Mouse (Mus musculus) kidney, adult 2 months (tissue): ENCODE results near the gene Tcf25. TPM values are rescaled to one million over a fixed set of nuclear protein-coding genes. Genes with fewer than 3 reads are reported as not detected.

ENCODE experiments used
- DNase-seq: peaks from one replicate; pipeline ENCODE4 v3.0.0; 2021
- H3K27ac ChIP-seq: fragments of 200-500 bp; 2 replicates; pipeline ENCODE4 v1.5.1; 2012; ENCODE audit warnings: low read depth, low read length, control low read depth, inconsistent platforms; ENCODE audit not compliant: insufficient read depth
- H3K27me3 ChIP-seq: fragments of 200-500 bp; replicated peaks from 2 replicates; pipeline ENCODE4 v1.6.1; 2012; ENCODE audit warnings: mild to moderate bottlenecking, moderate library complexity, low read length, inconsistent platforms; ENCODE audit not compliant: control insufficient read depth, insufficient read depth
- H3K36me3 ChIP-seq: fragments of 200-500 bp; 2 replicates; pipeline ENCODE4 v1.6.1; 2012; ENCODE audit warnings: mild to moderate bottlenecking, moderate library complexity, low read length, inconsistent platforms; ENCODE audit not compliant: control insufficient read depth, insufficient read depth
- H3K4me1 ChIP-seq: fragments of 200-500 bp; 2 replicates; pipeline ENCODE4 v1.6.1; 2011; ENCODE audit warnings: low read length; ENCODE audit not compliant: control insufficient read depth, insufficient read depth
- H3K4me3 ChIP-seq: fragments of 200-500 bp; 2 replicates; pipeline ENCODE4 v1.5.1; 2011; ENCODE audit warnings: mild to moderate bottlenecking, low read depth, low read length, control low read depth; ENCODE audit not compliant: insufficient read depth
- CTCF ChIP-seq: fragments of 200-500 bp; conservative IDR thresholded peaks from 2 replicates; pipeline ENCODE4 v1.5.1; 2011; ENCODE audit warnings: low read depth, mild to moderate bottlenecking, control low read depth, low read length, moderate library complexity, mixed read lengths; ENCODE audit not compliant: insufficient read depth, insufficient read length
- POLR2A ChIP-seq: fragments of 200-500 bp; IDR thresholded peaks from one replicate; pipeline ENCODE4 v1.6.1; 2011; ENCODE audit warnings: low read depth, low read length, control low read depth
- WGBS: fragments of 180-500 bp; shearing (Covaris S2); methylation state at CpG from one replicate; pipeline ENCODE4 v1.1.7; 2018; 5-methylcytosine and 5-hydroxymethylcytosine counted together
- polyA plus RNA-seq: library from polyadenylated mRNA; depleted of rRNA; stranded (reverse); fragments of >200 nt; gene quantifications from 2 replicates; pipeline ENCODE4 v1.2.3, GENCODE M21; 2012

The Tcf25 gene
- polyA plus RNA-seq, 1 experiment: 164 TPM

DNA sequence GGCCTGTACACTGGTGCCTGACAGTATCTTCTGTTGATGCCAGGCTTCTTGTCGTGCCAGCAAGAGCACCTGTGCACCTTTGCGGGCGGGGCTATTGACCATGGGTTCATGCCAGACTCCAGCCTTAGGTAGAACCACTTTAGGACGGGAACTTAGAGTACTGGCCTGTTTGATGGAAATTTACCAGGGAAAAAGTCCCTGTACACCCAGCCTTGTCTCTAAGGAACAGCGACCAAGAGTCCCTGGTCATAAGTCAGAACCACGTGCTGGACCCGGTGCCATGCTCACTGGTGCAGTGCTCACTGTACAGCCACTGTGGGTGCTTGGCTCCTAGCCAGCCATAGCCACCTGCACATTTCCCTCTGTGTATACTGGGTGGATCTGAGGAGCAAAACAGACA, 15.5 kb downstream of the Tcf25 start:
- H3K4me1 ChIP-seq: no peaks in the 10 kb centered on the region
- H3K36me3 ChIP-seq: peaks cover 2% of the 10 kb centered on the region; the same call in 1 of the 2 replicates
- TF ChIP-seq CTCF: no peak
- TF ChIP-seq POLR2A: no peak
- peak overlapping the region; percentile 37; the same call in 1 of the 2 replicates for H3K27ac ChIP-seq
- H3K4me3 ChIP-seq: no peak overlapping the region
- DNase-seq: peak; percentile 74
- no peaks in the 10 kb centered on the region for H3K27me3 ChIP-seq
- 62% methylated on average over 7 of the region's 7 CpGs for WGBS

DNA sequence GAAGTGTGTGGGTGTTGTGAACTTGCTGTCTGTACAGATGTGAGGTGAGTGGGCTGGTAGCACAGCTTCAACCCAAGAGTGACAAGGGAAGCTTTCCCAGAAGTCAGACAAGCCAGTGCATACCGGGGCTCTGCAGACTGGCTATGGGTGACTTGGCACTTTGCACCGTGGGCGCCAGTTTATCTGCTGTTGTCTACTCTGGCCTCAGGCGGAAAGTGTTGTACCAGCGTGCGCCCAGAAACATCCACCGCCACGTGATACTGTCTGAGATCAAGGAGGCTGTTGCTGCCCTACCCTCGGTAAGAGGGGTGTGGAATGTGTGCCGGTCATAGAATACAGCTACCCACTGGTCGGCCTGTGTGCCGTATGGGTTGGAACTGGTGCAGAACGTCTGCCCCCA, 24.8 kb downstream of the Tcf25 start:
- WGBS: 92% methylated on average over 13 of the region's 13 CpGs
- Histone ChIP-seq H3K27ac (no peak overlapping the region), H3K4me1 (no peaks in the 10 kb centered on the region), H3K27me3 (no peaks in the 10 kb centered on the region), H3K36me3 (peaks cover 2% of the 10 kb centered on the region; the same call in 1 of the 2 replicates), H3K4me3 (no peak overlapping the region)
- TF ChIP-seq POLR2A (no peak), CTCF (no peak)
- DNase-seq: no peak

DNA sequence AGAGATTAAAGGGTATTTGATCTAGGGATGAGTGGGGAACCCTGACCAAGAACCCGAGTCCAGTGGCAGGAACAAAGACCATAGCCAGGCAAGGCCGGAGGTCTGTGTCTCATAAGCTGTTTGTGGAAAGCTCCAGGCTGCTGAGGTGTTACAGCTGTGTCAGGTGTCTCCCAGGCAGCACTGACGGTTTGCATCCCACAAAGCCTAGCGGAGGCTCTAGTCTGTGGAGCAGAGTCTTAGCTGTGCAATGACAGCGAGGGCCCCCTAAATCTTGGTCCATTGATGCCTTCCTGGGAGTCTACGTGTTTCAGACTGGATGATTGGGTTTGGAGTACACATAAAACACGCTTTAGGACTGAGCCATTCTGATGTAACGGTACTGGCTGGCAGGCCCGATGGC, 28.4 kb downstream of the Tcf25 start:
- no peaks in the 10 kb centered on the region for H3K4me1 ChIP-seq
- no peaks in the 10 kb centered on the region for H3K36me3 ChIP-seq
- TF ChIP-seq POLR2A (no peak), CTCF (no peak)
- H3K4me3 ChIP-seq: no peak overlapping the region
- no peak overlapping the region for H3K27ac ChIP-seq
- no peak for DNase-seq
- no peaks in the 10 kb centered on the region for H3K27me3 ChIP-seq
- 89% methylated on average over 9 of the region's 9 CpGs for WGBS

DNA sequence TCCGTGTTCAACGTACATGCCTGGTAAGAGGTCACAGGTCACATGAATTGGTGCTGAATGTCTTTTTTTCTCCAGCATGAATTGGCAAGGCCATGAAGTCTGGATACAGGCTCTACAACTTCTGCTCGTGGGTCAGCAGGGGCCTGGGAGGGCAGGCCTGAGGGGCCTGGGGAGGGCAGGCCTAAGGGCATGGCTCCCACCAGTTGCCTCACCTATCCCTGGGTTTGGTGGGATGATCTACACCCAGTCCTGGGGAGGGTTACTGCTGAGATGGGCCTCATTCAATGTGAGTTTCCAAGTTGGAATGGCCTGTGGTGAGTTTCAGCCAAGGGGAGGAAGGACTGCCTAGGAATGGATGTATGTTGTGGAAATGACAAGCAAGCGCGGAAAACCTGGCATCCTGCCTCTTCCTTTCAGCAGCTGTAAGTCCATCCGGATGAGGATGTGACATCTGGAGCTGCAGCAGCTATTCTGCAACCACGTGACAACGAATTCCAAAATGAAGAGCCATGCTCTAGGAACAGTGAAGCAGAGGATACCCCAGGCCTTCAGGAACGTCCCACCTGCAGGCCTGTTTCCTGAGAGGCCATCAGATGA, 29.3 kb downstream of the Tcf25 start:
- H3K4me1 ChIP-seq: no peaks in the 10 kb centered on the region
- TF ChIP-seq POLR2A: no peak
- TF ChIP-seq CTCF: no peak
- H3K36me3 ChIP-seq: no peaks in the 10 kb centered on the region
- no peak overlapping the region for H3K27ac ChIP-seq
- WGBS: 72% methylated on average over 9 of the region's 9 CpGs
- H3K4me3 ChIP-seq: no peak overlapping the region
- no peak for DNase-seq
- H3K27me3 ChIP-seq: no peaks in the 10 kb centered on the region

DNA sequence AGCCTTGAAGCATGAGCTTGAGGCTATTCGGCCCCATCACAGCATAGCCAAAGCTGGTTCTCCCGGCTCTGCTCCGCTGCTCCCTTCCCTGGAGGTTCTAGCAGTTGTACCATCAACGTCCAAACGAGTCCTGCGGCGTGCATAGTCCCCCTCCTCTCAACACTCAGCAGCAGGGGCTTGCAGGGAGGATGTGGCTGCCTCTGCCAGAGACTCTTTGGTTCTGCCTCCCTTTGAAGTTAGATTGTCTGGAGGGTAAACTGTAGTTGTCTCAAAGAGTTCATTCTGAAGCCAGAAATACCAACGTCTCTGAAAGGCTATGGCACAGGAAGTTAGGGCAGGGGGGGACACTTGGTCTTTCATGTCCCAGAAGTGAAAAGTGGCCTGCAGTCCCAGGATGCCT, 31.0 kb downstream of the Tcf25 start:
- 20% methylated on average over 8 of the region's 8 CpGs for whole genome bisulfite sequencing
- no peaks in the 10 kb centered on the region for H3K36me3 ChIP-seq
- TF ChIP-seq POLR2A (no peak), CTCF (no peak)
- DNase-seq: no peak
- no peaks in the 10 kb centered on the region for H3K4me1 ChIP-seq
- H3K27me3 ChIP-seq: no peaks in the 10 kb centered on the region
- H3K4me3 ChIP-seq: no peak overlapping the region
- H3K27ac ChIP-seq: no peak overlapping the region

DNA sequence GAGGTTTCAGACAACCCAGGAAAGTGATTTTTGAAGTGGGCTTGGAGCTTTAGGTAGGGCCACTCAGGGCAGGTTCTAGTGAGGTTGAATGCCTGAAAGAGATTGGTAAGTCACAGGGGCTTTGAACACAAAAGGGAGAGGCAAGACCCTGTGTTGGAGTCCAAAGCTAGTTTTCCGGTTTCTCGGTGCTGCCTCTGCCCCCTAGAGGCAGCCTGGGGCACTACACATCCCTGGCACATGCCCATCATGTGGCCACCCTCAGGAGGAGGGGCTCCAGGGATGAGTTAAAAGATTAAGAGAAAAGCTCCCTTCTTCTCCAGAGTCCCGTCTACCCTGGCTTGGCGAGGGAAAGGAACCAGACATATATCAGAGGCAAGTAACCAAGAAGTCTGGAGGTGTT, 33.2 kb downstream of the Tcf25 start, which contains the start of gene Mc1r:
Mc1r (plus strand) TSS at position 322 of the 400 bp plus-strand sequence.
- TF ChIP-seq POLR2A: no peak
- TF ChIP-seq CTCF: peak; percentile 80
- Histone ChIP-seq H3K36me3 (no peaks in the 10 kb centered on the region), H3K27me3 (no peaks in the 10 kb centered on the region), H3K4me3 (no peak within 1 kb of the TSS), H3K4me1 (no peaks in the 10 kb centered on the region), H3K27ac (no peak within 1 kb of the TSS)
- DNase-seq: peak; percentile 64
- 14% methylated on average over 4 of the region's 4 CpGs for WGBS

DNA sequence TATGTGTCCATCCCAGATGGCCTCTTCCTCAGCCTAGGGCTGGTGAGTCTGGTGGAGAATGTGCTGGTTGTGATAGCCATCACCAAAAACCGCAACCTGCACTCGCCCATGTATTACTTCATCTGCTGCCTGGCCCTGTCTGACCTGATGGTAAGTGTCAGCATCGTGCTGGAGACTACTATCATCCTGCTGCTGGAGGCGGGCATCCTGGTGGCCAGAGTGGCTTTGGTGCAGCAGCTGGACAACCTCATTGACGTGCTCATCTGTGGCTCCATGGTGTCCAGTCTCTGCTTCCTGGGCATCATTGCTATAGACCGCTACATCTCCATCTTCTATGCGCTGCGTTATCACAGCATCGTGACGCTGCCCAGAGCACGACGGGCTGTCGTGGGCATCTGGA, 34.1 kb downstream of the Tcf25 start:
- no peak overlapping the region for H3K27ac ChIP-seq
- no peaks in the 10 kb centered on the region for H3K36me3 ChIP-seq
- no peak overlapping the region for H3K4me3 ChIP-seq
- DNase-seq: no peak
- H3K27me3 ChIP-seq: no peaks in the 10 kb centered on the region
- H3K4me1 ChIP-seq: no peaks in the 10 kb centered on the region
- TF ChIP-seq CTCF (no peak), POLR2A (no peak)
- 88% methylated on average over 13 of the region's 13 CpGs for WGBS
